Mouse (Mus musculus): ENCODE data around the gene Tex30. TPM values are rescaled to one million over a fixed set of nuclear protein-coding genes. Genes with fewer than 3 reads are reported as not detected.

The Tex30 gene
- polyA plus RNA-seq (2015; fragmentation: Nextera tagmentation; extraction: Ambion mirVana): 62.3 and 66.8 TPM in 2 replicates

- WGBS: under 1% methylated on average over 55 of the region's 55 CpGs
- peak within 1 kb of the TSS; percentile 80 for H3K4me3 ChIP-seq (replicated peaks)
These were observed at the start of gene Tex30 for GRCm38 (mm10) chr1:44102259-44102717. Tex30 (minus strand) TSS chr1:44102441.

GRCm38 (mm10) chr1:44148706-44149105 is 46.5 kb upstream of the Tex30 start:
- peaks cover 15% of the 10 kb centered on the region for H3K4me1 ChIP-seq (replicated peaks)
- peak overlapping the region; percentile 65 for H3K4me2 ChIP-seq (replicated peaks)
- H3K27me3 ChIP-seq: no peaks in the 10 kb centered on the region
- H3K9me3 ChIP-seq: no peaks in the 10 kb centered on the region
- H3K4me3 ChIP-seq (replicated peaks): peak overlapping the region; percentile 86
- ATAC-seq: no peak
- 34% methylated on average over 6 of the region's 6 CpGs for WGBS
- no peak overlapping the region; the same call in 1 of the 2 replicates for H3K27ac ChIP-seq
- H3K9ac ChIP-seq (replicated peaks): peak overlapping the region; percentile 93
- peaks cover 6% of the 10 kb centered on the region; the same call in 1 of the 2 replicates for H3K36me3 ChIP-seq

More at GRCm38 (mm10) chr1:44102259-44102717, at the start of gene Tex30:
- H3K9me3 ChIP-seq: no peaks in the 10 kb centered on the region
- H3K4me1 ChIP-seq (replicated peaks): peaks cover 14% of the 10 kb centered on the region
- H3K27me3 ChIP-seq: no peaks in the 10 kb centered on the region
- H3K27ac ChIP-seq: peak within 1 kb of the TSS; percentile 83
- peak within 1 kb of the TSS; percentile 70 for H3K4me2 ChIP-seq (replicated peaks)
- peaks cover 22% of the 10 kb centered on the region for H3K36me3 ChIP-seq
- ATAC-seq: peak; percentile 99
- peak within 1 kb of the TSS; percentile 82 for H3K9ac ChIP-seq (replicated peaks)

- H3K4me2 ChIP-seq (replicated peaks): peak within 1 kb of the TSS; percentile 65
- under 1% methylated on average over 66 of the region's 66 CpGs for WGBS
- H3K27me3 ChIP-seq: no peaks in the 10 kb centered on the region
- no peaks in the 10 kb centered on the region for H3K9me3 ChIP-seq
- H3K27ac ChIP-seq: peak within 1 kb of the TSS; percentile 99
- H3K9ac ChIP-seq (replicated peaks): peak within 1 kb of the TSS; percentile 93
- peaks cover 15% of the 10 kb centered on the region for H3K4me1 ChIP-seq (replicated peaks)
- ATAC-seq: peak; percentile 99
- peak within 1 kb of the TSS; percentile 86 for H3K4me3 ChIP-seq (replicated peaks)
- peaks cover 15% of the 10 kb centered on the region for H3K36me3 ChIP-seq
These were observed 45.5 kb upstream of the Tex30 start, which contains the start of gene Ercc5 for GRCm38 (mm10) chr1:44147563-44148381. Ercc5 (plus strand) TSS chr1:44147744.

- peaks cover 4% of the 10 kb centered on the region; the same call in 1 of the 2 replicates for H3K4me1 ChIP-seq (replicated peaks)
- no peak for ATAC-seq
- H3K9me3 ChIP-seq: no peaks in the 10 kb centered on the region
- H3K4me2 ChIP-seq (replicated peaks): no peak overlapping the region
- no peak overlapping the region for H3K27ac ChIP-seq
- H3K36me3 ChIP-seq: peaks cover 53% of the 10 kb centered on the region
- 88% methylated on average over 5 of the region's 5 CpGs for WGBS
- no peaks in the 10 kb centered on the region for H3K27me3 ChIP-seq
- no peak overlapping the region for H3K9ac ChIP-seq (replicated peaks)
- H3K4me3 ChIP-seq (replicated peaks): no peak overlapping the region
These were observed 40.5 kb upstream of the Tex30 start for GRCm38 (mm10) chr1:44142747-44143146.

GRCm38 (mm10) chr1:44140232-44140631 is 38.0 kb upstream of the Tex30 start:
- Histone ChIP-seq H3K9me3 (no peaks in the 10 kb centered on the region), H3K36me3 (peaks cover 64% of the 10 kb centered on the region), H3K4me2 (replicated peaks) (no peak overlapping the region), H3K27me3 (no peaks in the 10 kb centered on the region), H3K4me3 (replicated peaks) (no peak overlapping the region), H3K4me1 (replicated peaks) (no peaks in the 10 kb centered on the region), H3K9ac (replicated peaks) (no peak overlapping the region), H3K27ac (no peak overlapping the region)
- ATAC-seq: no peak
- WGBS: 94% methylated on average over 4 of the region's 4 CpGs

- H3K4me2 ChIP-seq (replicated peaks): no peak overlapping the region
- no peak overlapping the region for H3K27ac ChIP-seq
- peaks cover 49% of the 10 kb centered on the region for H3K36me3 ChIP-seq
- no peaks in the 10 kb centered on the region for H3K27me3 ChIP-seq
- H3K9ac ChIP-seq (replicated peaks): no peak overlapping the region
- H3K9me3 ChIP-seq: no peaks in the 10 kb centered on the region
- WGBS: 91% methylated on average over 4 of the region's 4 CpGs
- no peak for ATAC-seq
- H3K4me3 ChIP-seq (replicated peaks): no peak overlapping the region
- no peaks in the 10 kb centered on the region for H3K4me1 ChIP-seq (replicated peaks)
These were observed 27.8 kb upstream of the Tex30 start for GRCm38 (mm10) chr1:44129929-44130581.

- Histone ChIP-seq H3K27me3 (no peaks in the 10 kb centered on the region), H3K4me2 (replicated peaks) (no peak overlapping the region), H3K4me1 (replicated peaks) (peaks cover 16% of the 10 kb centered on the region), H3K9ac (replicated peaks) (no peak overlapping the region), H3K36me3 (peaks cover 34% of the 10 kb centered on the region), H3K27ac (no peak overlapping the region), H3K9me3 (no peaks in the 10 kb centered on the region), H3K4me3 (replicated peaks) (no peak overlapping the region)
- 95% methylated on average over 4 of the region's 4 CpGs for WGBS
- no peak for ATAC-seq
These were observed 23.3 kb upstream of the Tex30 start for GRCm38 (mm10) chr1:44125590-44125989.

- ATAC-seq: no peak
- Histone ChIP-seq H3K4me3 (replicated peaks) (no peak overlapping the region), H3K9me3 (no peaks in the 10 kb centered on the region), H3K4me1 (replicated peaks) (peaks cover 31% of the 10 kb centered on the region), H3K9ac (replicated peaks) (no peak overlapping the region), H3K27ac (no peak overlapping the region), H3K36me3 (peaks cover 14% of the 10 kb centered on the region; the same call in 1 of the 2 replicates), H3K4me2 (replicated peaks) (no peak overlapping the region), H3K27me3 (no peaks in the 10 kb centered on the region)
- WGBS: 93% methylated on average over 3 of the region's 3 CpGs
These were observed 20.0 kb upstream of the Tex30 start for GRCm38 (mm10) chr1:44122256-44122655.

- peaks cover 12% of the 10 kb centered on the region; the same call in 1 of the 2 replicates for H3K36me3 ChIP-seq
- H3K4me1 ChIP-seq (replicated peaks): peaks cover 31% of the 10 kb centered on the region
- no peaks in the 10 kb centered on the region for H3K9me3 ChIP-seq
- H3K4me3 ChIP-seq (replicated peaks): peak overlapping the region; percentile 68
- H3K27me3 ChIP-seq: no peaks in the 10 kb centered on the region
- H3K27ac ChIP-seq: peak overlapping the region; percentile 98
- peak overlapping the region; percentile 89 for H3K9ac ChIP-seq (replicated peaks)
- peak; percentile 30; the same call in 1 of the 2 replicates for ATAC-seq
- WGBS: 4% methylated on average over 6 of the region's 6 CpGs
- H3K4me2 ChIP-seq (replicated peaks): peak overlapping the region; percentile 65
These were observed 17.8 kb upstream of the Tex30 start for GRCm38 (mm10) chr1:44120074-44120406.

- H3K4me1 ChIP-seq (replicated peaks): peaks cover 31% of the 10 kb centered on the region
- H3K27ac ChIP-seq: peak overlapping the region; percentile 98
- H3K9ac ChIP-seq (replicated peaks): peak overlapping the region; percentile 89
- peak; percentile 91 for ATAC-seq
- H3K27me3 ChIP-seq: no peaks in the 10 kb centered on the region
- 1% methylated on average over 41 of the region's 43 CpGs for WGBS
- H3K9me3 ChIP-seq: no peaks in the 10 kb centered on the region
- peak overlapping the region; percentile 68 for H3K4me3 ChIP-seq (replicated peaks)
- H3K4me2 ChIP-seq (replicated peaks): peak overlapping the region; percentile 65
- peaks cover 17% of the 10 kb centered on the region; the same call in 1 of the 2 replicates for H3K36me3 ChIP-seq
These were observed 17.2 kb upstream of the Tex30 start for GRCm38 (mm10) chr1:44119201-44120073.

- Histone ChIP-seq H3K4me2 (replicated peaks) (peak within 1 kb of the TSS; percentile 65), H3K27ac (peak within 1 kb of the TSS; percentile 98), H3K9me3 (no peaks in the 10 kb centered on the region), H3K36me3 (peaks cover 18% of the 10 kb centered on the region), H3K4me3 (replicated peaks) (peak within 1 kb of the TSS; percentile 68), H3K9ac (replicated peaks) (peak within 1 kb of the TSS; percentile 89), H3K27me3 (no peaks in the 10 kb centered on the region), H3K4me1 (replicated peaks) (peaks cover 31% of the 10 kb centered on the region)
- WGBS: under 1% methylated on average over 39 of the region's 39 CpGs
- ATAC-seq: peak; percentile 98
These were observed 16.2 kb upstream of the Tex30 start, which contains the start of the genes Kdelc1 and Bivm for GRCm38 (mm10) chr1:44118239-44119054. Kdelc1 (minus strand) TSS chr1:44118808. Bivm (plus strand) TSS chr1:44118957.
